Mouse (Mus musculus) olfactory bulb, adult 2 months (tissue): ENCODE data around the gene Foxa3.

Experiments used
- CTCF ChIP-seq: fragments of 200-500 bp; IDR thresholded peaks from 2 replicates; pipeline ENCODE4 v1.5.1; 2012; ENCODE audit warnings: low read depth, mild to moderate bottlenecking, low read length, moderate library complexity; ENCODE audit not compliant: insufficient read depth
- POLR2A ChIP-seq: fragments of 200-500 bp; IDR thresholded peaks from 2 replicates; pipeline ENCODE4 v1.6.1; 2012; ENCODE audit warnings: mild to moderate bottlenecking, low read depth, low read length, moderate library complexity; ENCODE audit not compliant: insufficient read depth

GRCm38 (mm10) chr7:19054047-19054776 lies 30.9 kb upstream of the Foxa3 start, which contains the start of gene Rsph6a:
- peak; percentile 69 for TF ChIP-seq CTCF
- no peak for TF ChIP-seq POLR2A
